In genomic region chr7:92878575-92879285, GRCm38 (mm10) we compare ENCODE assay signal across 13 mouse cellular contexts. TPM values are rescaled to one million over a fixed set of nuclear protein-coding genes. Genes with fewer than 3 reads are reported as not detected.
DNase-seq lines count a peak whose midpoint lies in the region; ATAC-seq and TF ChIP-seq lines count a peak whose summit lies in the region.
"Had no signal": no experiment of that assay in that cellular context is flagged by ENCODE, and none has a peak within 500 bp of the region (broad histone marks: within the 10 kb centered on the region; RNA-seq: fewer than 3 reads in every experiment).

No protein-coding gene starts in this region.

- peaks cover 9% of the 10 kb centered on the region; the same call in 1 of the 2 replicates for H3K4me1 ChIP-seq in heart, embryonic 12.5 days (replicated peaks)
- H3K4me1 ChIP-seq in MEL (ENCODE audit: control insufficient read depth in 1 of 2, insufficient read depth in 2 of 2, low read length in 2 of 2): peaks cover 9 to 28% of the 10 kb centered on the region in 2 experiments
- peaks cover 2% of the 10 kb centered on the region; the same call in 1 of the 2 replicates for H3K4me1 ChIP-seq in liver, adult 2 months (ENCODE audit: control insufficient read depth, insufficient read depth, low read length)
- H3K4me1 ChIP-seq in hindbrain, embryonic 11.5 days (replicated peaks; ENCODE audit: control insufficient read depth, insufficient read depth, low read length): peaks cover 2% of the 10 kb centered on the region; the same call in 1 of the 2 replicates

- H3K27me3 ChIP-seq in heart, embryonic 12.5 days (replicated peaks): no peaks in the 10 kb centered on the region
- no peaks in the 10 kb centered on the region for H3K27me3 ChIP-seq in MEL (ENCODE audit: control insufficient read depth in 1 of 2, insufficient read depth in 2 of 2, low read length in 2 of 2)
- no peaks in the 10 kb centered on the region for H3K27me3 ChIP-seq in liver, adult 2 months (ENCODE audit: control insufficient read depth, insufficient read depth, low read length)
- no peaks in the 10 kb centered on the region for H3K27me3 ChIP-seq in hindbrain, embryonic 11.5 days (ENCODE audit: control insufficient read depth, insufficient read depth, low read length)
- H3K27me3 ChIP-seq: embryonic facial prominence, embryonic 15.5 days; midbrain, embryonic 12.5 days had no signal

- DNase-seq in heart, adult 11 months: peak; percentile 95
- DNase-seq in MEL (ENCODE audit: low read depth, low spot score): no peak
- DNase-seq in liver, adult 2 months (ENCODE audit: extremely low read depth, low read depth, low spot score): peak; percentile 42
- no peak for DNase-seq in cerebellum, postnatal 14 days
- DNase-seq in hindbrain, embryonic 11.5 days (ENCODE audit: low spot score): no peak
- no peak for DNase-seq in frontal cortex, postnatal 10 days (ENCODE audit: low spot score in 2 of 2)
- DNase-seq: gastrocnemius, postnatal 10 days; layer of hippocampus, postnatal 36 days; retina, postnatal 1 day had no signal

- H3K4me2 ChIP-seq in heart, embryonic 12.5 days: no peak overlapping the region; the same call in 1 of the 2 replicates
- H3K4me2 ChIP-seq in hindbrain, embryonic 11.5 days (replicated peaks; ENCODE audit: low read depth, low read length): no peak overlapping the region
- H3K4me2 ChIP-seq: embryonic facial prominence, embryonic 15.5 days; midbrain, embryonic 12.5 days had no signal

- TF ChIP-seq CTCF in MEL (IDR thresholded peaks at IDR 0.05 in 2 of 3, conservative IDR thresholded peaks at IDR 0.05 in 1 of 3; ENCODE audit: control insufficient read depth in 1 of 3, insufficient read depth in 1 of 3, low read depth in 2 of 3, low read length in 3 of 3, poor library complexity in 1 of 3, severe bottlenecking in 1 of 3): no peak
- TF ChIP-seq CTCF in liver, adult 2 months (IDR thresholded peaks at IDR 0.05; ENCODE audit: low read depth, low read length): no peak

- H3K79me2 ChIP-seq in MEL (ENCODE audit: control insufficient read depth, insufficient read depth, low read length, poor library complexity): peaks cover 19% of the 10 kb centered on the region
- H3K79me2 ChIP-seq in liver, adult 2 months (ENCODE audit: control insufficient read depth, insufficient read depth, low read length): peaks cover 2% of the 10 kb centered on the region; the same call in 1 of the 2 replicates
- H3K79me2 ChIP-seq in macrophage (ENCODE audit: inconsistent target): peaks cover 71% of the 10 kb centered on the region

- no peak overlapping the region for H3K4me3 ChIP-seq in heart, embryonic 12.5 days
- H3K4me3 ChIP-seq in MEL (ENCODE audit: control insufficient read depth in 1 of 2, insufficient read depth in 1 of 2, low read depth in 2 of 2, low read length in 2 of 2) (no peak overlapping the region), macrophage (ENCODE audit: inconsistent target) (peak overlapping the region; percentile 14; the same call in 1 of the 2 replicates)
- no peak overlapping the region for H3K4me3 ChIP-seq in liver, adult 2 months (ENCODE audit: insufficient read depth, low read depth, low read length)
- no peak overlapping the region for H3K4me3 ChIP-seq in hindbrain, embryonic 11.5 days (ENCODE audit: low read depth, low read length)
- H3K4me3 ChIP-seq: embryonic facial prominence, embryonic 15.5 days; midbrain, embryonic 12.5 days had no signal

- no peak for ATAC-seq in heart, embryonic 12.5 days (ENCODE audit: insufficient number of reproducible peaks, low FRiP score)
- ATAC-seq in hindbrain, embryonic 11.5 days (ENCODE audit: low FRiP score): no peak

- no peak overlapping the region for H3K27ac ChIP-seq in heart, embryonic 12.5 days (ENCODE audit: poor library complexity, severe bottlenecking)
- H3K27ac ChIP-seq in MEL (ENCODE audit: control insufficient read depth, low read depth, low read length) (peak overlapping the region; percentile 21; the same call in 1 of the 2 replicates), macrophage (peak overlapping the region; percentile 95)
- H3K27ac ChIP-seq in liver, adult 2 months (replicated peaks; ENCODE audit: insufficient read depth, low read depth, low read length): no peak overlapping the region
- H3K27ac ChIP-seq in hindbrain, embryonic 11.5 days (ENCODE audit: low read depth, low read length): no peak overlapping the region
- H3K27ac ChIP-seq: embryonic facial prominence, embryonic 15.5 days; midbrain, embryonic 12.5 days had no signal

- 65% methylated on average over 7 of the region's 7 CpGs for WGBS in heart, embryonic 12.5 days
- 75% methylated on average over 7 of the region's 7 CpGs for WGBS in liver, adult 2 months
- 6% methylated on average over 7 of the region's 7 CpGs for WGBS in macrophage (ENCODE audit: missing documents)
- WGBS in hindbrain, embryonic 11.5 days: 81% methylated on average over 7 of the region's 7 CpGs

- TF ChIP-seq RAD21 in MEL (IDR thresholded peaks at IDR 0.05; ENCODE audit: low read depth, low read length): no peak

- no peaks in the 10 kb centered on the region for H3K36me3 ChIP-seq in heart, embryonic 12.5 days
- H3K36me3 ChIP-seq in MEL (ENCODE audit: control insufficient read depth in 1 of 2, insufficient read depth in 2 of 2, low read length in 2 of 2) (peaks cover 0 to 32% of the 10 kb centered on the region in 2 experiments; a peak in 2 of 4 replicates), macrophage (ENCODE audit: inconsistent target) (no peaks in the 10 kb centered on the region)
- no peaks in the 10 kb centered on the region for H3K36me3 ChIP-seq in liver, adult 2 months (ENCODE audit: control insufficient read depth, insufficient read depth, low read length)
- H3K36me3 ChIP-seq in hindbrain, embryonic 11.5 days (ENCODE audit: control insufficient read depth, insufficient read depth, low read length): no peaks in the 10 kb centered on the region
- H3K36me3 ChIP-seq: embryonic facial prominence, embryonic 15.5 days; midbrain, embryonic 12.5 days had no signal

- H3K9ac ChIP-seq in heart, embryonic 12.5 days: no peak overlapping the region
- no peak overlapping the region for H3K9ac ChIP-seq in MEL (ENCODE audit: control insufficient read depth, low read depth, low read length, poor library complexity, severe bottlenecking)
- no peak overlapping the region for H3K9ac ChIP-seq in liver, adult 2 months (ENCODE audit: low read depth, low read length)
- no peak overlapping the region for H3K9ac ChIP-seq in hindbrain, embryonic 11.5 days (ENCODE audit: low read depth, low read length)
- H3K9ac ChIP-seq: embryonic facial prominence, embryonic 15.5 days; midbrain, embryonic 12.5 days had no signal

- no peak for TF ChIP-seq EP300 in MEL (IDR thresholded peaks at IDR 0.05; ENCODE audit: low read depth in 1 of 2, low read length in 2 of 2)

- no peak for TF ChIP-seq POLR2A in MEL (IDR thresholded peaks at IDR 0.05; ENCODE audit: control insufficient read depth in 1 of 2, insufficient read depth in 1 of 2, low read depth in 1 of 2, low read length in 2 of 2, poor library complexity in 1 of 2)
- TF ChIP-seq POLR2A in liver, adult 2 months (IDR thresholded peaks at IDR 0.05; ENCODE audit: extremely low read depth, insufficient read depth, low read length): no peak

- H3K9me3 ChIP-seq in heart, embryonic 12.5 days (replicated peaks): no peaks in the 10 kb centered on the region
- H3K9me3 ChIP-seq in MEL (replicated peaks; ENCODE audit: insufficient read depth, low read length): no peaks in the 10 kb centered on the region
- no peaks in the 10 kb centered on the region for H3K9me3 ChIP-seq in hindbrain, embryonic 11.5 days (ENCODE audit: control insufficient read depth, low read length)
- H3K9me3 ChIP-seq: embryonic facial prominence, embryonic 15.5 days; midbrain, embryonic 12.5 days had no signal

TF ChIP-seq in MEL, 35 proteins besides CTCF, POLR2A, EP300 and RAD21:
- TF ChIP-seq TCF12 (IDR thresholded peaks at IDR 0.05; ENCODE audit: low read depth, low read length): no peak

RNA-seq across cellular contexts. Expression of gene Prcp, which starts 4.5 kb away (rescaled TPM):
- 19.3 and 19.6 TPM in 2 replicates for polyA plus RNA-seq in heart, embryonic 12.5 days (2016; fragmentation: Nextera tagmentation; extraction: Ambion mirVana)
- 41.6 and 48.4 TPM in 2 replicates for total RNA-seq in MEL (2012; rRNA removed)
- polyA plus RNA-seq in MEL (2012; ENCODE audit: insufficient read depth in 1 of 2, insufficient read length in 2 of 2, low read depth in 1 of 2, low replicate concordance in 2 of 2, missing spikeins in 1 of 2) (10 to 100 TPM in 1 of 2 experiments, not detected in 1; 40.3 TPM), macrophage (2018) (48.9 to 131 TPM (median 120 TPM) in 3 replicates)
- total RNA-seq in liver, adult 2 months (2014; rRNA removed): 6.2 and 6.6 TPM in 2 replicates
- 4.2 and 4.6 TPM in 2 replicates for polyA plus RNA-seq in liver, adult 2 months (2012; rRNA removed)
- 10 to 100 TPM; 13.1 to 93.7 (median 67.0) TPM for total RNA-seq in macrophage (2018; cell fraction: chromatin; rRNA removed)
- 100 to 1,000 TPM in 11 of 26 experiments, 10 to 100 TPM in 15; 59.1 to 138 (median 90.6) TPM for total RNA-seq in macrophage (2018; cell fraction: cytosol; rRNA removed)
- total RNA-seq in macrophage (2018; cell fraction: nucleus; rRNA removed): 100 to 1,000 TPM in 6 of 26 experiments, 10 to 100 TPM in 20; 28.4 to 147 (median 90.0) TPM
- polyA plus RNA-seq in hindbrain, embryonic 11.5 days (2014; fragmentation: Nextera tagmentation; extraction: Ambion mirVana): 19.8 and 26.3 TPM in 2 replicates

RNA-seq across cellular contexts. Expression of gene Ddias, which starts 4.7 kb away (rescaled TPM):
- 11.6 and 12.6 TPM in 2 replicates for polyA plus RNA-seq in heart, embryonic 12.5 days (2016; fragmentation: Nextera tagmentation; extraction: Ambion mirVana)
- 17.8 and 23.5 TPM in 2 replicates for total RNA-seq in MEL (2012; rRNA removed)
- 10 to 100 TPM in 1 of 2 experiments, not detected in 1; 19.9 TPM for polyA plus RNA-seq in MEL (2012; ENCODE audit: insufficient read depth in 1 of 2, insufficient read length in 2 of 2, low read depth in 1 of 2, low replicate concordance in 2 of 2, missing spikeins in 1 of 2)
- total RNA-seq in liver, adult 2 months (2014; rRNA removed): 0.87 and 1.0 TPM in 2 replicates
- polyA plus RNA-seq in liver, adult 2 months (2012; rRNA removed): 0.06 and 0.21 TPM in 2 replicates
- 1 to 10 TPM in 24 of 26 experiments, under 1 TPM in 2; 0.42 to 5.3 (median 2.6) TPM for total RNA-seq in macrophage (2018; cell fraction: chromatin; rRNA removed)
- 1 to 10 TPM; 1.3 to 3.3 (median 2.3) TPM for total RNA-seq in macrophage (2018; cell fraction: cytosol; rRNA removed)
- 1 to 10 TPM; 1.0 to 6.3 (median 2.3) TPM for total RNA-seq in macrophage (2018; cell fraction: nucleus; rRNA removed)
- polyA plus RNA-seq in macrophage (2018): 0.74 to 3.9 TPM (median 2.4 TPM) in 3 replicates
- 18.2 and 23.3 TPM in 2 replicates for polyA plus RNA-seq in hindbrain, embryonic 11.5 days (2014; fragmentation: Nextera tagmentation; extraction: Ambion mirVana)

Comparison
In these comparisons a context has a peak if more than half of its experiments do, and no peak if none do; other contexts are left out.
1. DNase-seq: peak in heart, adult 11 months (single experiment) and liver, adult 2 months (single experiment); none in MEL (single experiment), cerebellum, postnatal 14 days (0 of 2), hindbrain, embryonic 11.5 days (single experiment) and frontal cortex, postnatal 10 days (0 of 2).
2. H3K27ac ChIP-seq: peak in MEL (single experiment) and macrophage (single experiment); none in heart, embryonic 12.5 days (single experiment), liver, adult 2 months (single experiment) and hindbrain, embryonic 11.5 days (single experiment).